Mouse (Mus musculus) urinary bladder, postnatal 4 days (tissue): ENCODE results near the gene Vsx1.

Experiments
- DNase-seq, 2 experiments: peaks; one replicate each; pipeline ENCODE4 v3.0.0; 2021 to 2022; ENCODE audit warnings: low spot score in 2 of 2

The Vsx1 gene

DNA sequence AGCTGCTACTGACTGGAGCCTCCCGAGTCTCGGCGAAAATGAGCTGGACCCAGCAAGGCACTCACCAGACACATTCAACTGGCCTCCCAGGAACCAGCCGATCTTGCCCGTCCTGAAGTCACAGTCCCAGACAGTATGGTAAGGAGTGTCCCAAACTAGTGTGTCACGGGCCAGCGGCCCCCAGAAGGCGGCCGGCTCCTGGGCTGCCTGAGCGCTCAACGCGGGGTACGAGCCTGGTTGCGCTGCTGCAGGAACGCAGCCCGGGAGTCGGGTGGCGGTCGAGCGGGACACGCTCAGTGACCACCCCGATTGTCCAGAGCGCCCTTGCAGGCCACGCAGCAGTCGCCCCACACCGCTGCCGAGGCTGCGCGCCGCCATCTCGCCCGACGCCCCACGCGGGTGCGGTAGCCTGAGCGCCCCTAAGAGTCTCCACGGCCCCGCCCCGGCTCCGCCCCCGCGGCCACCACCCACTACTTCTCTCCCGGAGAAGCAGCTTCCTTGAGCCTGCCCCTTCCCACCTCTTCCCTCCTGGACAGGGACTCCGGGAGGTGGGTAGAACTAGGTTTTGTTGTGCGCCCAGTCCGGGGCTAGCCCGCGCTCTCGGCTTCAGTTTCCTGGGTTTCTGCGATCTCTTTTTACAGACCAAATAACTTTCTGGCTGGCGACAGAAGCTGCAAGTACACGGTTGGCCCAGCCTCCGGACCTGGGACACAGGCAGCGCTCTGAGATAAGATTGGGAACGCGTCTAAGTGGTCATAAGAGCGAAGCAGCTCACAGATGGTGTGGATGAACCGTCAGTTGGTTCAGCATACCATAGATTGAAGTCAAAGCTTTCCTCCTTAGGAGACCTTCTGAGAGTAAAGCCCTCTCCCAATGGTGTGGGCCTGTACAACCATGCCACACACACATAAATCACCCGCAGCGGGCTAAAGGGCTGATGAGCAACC is 21.1 kb downstream of the Vsx1 start, which contains the start of gene Acss1:
TSS of gene Acss1 (minus strand) at position 681 of the 947 bp plus-strand sequence.
- DNase-seq: peak in 1 of 2 experiments; percentile 50

DNA sequence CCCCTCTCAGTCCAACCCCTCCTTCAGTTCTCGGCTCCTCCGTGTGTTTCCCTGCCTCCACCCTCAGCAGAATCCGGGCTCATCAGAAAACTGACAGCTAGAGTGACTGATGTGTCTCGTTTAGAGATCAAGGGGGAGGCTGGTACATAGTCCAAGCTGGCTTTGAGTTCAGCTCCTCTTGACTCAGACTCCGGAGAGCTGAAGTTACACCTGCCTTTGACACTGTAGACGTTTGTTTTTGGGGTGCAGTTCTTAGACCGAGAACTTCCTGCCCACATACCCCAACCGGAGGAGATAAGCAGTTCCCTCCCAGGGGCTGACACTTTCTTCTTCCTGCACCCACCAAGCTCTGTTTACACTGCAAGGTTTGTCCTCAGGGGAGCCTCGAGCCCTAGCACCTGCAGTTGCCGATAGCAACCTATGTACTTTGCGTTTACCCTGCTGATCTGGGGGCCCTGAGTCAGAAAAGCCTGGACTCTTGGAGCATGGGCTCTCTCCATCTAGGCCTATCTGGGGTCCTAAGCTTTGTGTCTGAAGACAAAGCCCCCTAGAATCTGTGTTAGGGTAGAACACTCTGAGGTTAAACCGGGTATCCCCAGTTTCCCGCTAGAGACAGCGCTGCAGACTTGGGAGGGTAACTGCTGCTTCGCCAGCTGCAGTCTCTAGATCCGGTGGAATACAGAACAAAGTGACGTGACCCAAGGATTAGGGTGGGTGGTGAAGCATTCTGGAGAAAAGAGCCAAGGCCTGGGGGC is 21.9 kb downstream of the Vsx1 start:
- no peak for DNase-seq

DNA sequence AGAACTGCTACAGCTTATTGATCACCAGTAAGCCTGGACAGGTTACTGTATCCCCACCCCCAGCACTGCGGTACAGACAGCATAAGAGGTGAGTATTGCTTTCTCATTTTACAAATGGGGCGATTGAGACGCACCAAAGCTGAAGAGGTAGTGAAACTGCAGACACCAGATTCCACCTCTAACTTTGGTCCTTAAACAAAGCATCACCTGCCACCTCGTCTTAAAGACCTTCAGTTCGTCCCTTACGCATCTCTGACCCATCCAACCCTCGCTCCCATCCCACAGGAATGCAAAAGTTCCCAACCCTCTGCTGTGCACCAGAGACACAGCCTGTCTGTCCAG is 22.5 kb downstream of the Vsx1 start:
- DNase-seq: no peak

DNA sequence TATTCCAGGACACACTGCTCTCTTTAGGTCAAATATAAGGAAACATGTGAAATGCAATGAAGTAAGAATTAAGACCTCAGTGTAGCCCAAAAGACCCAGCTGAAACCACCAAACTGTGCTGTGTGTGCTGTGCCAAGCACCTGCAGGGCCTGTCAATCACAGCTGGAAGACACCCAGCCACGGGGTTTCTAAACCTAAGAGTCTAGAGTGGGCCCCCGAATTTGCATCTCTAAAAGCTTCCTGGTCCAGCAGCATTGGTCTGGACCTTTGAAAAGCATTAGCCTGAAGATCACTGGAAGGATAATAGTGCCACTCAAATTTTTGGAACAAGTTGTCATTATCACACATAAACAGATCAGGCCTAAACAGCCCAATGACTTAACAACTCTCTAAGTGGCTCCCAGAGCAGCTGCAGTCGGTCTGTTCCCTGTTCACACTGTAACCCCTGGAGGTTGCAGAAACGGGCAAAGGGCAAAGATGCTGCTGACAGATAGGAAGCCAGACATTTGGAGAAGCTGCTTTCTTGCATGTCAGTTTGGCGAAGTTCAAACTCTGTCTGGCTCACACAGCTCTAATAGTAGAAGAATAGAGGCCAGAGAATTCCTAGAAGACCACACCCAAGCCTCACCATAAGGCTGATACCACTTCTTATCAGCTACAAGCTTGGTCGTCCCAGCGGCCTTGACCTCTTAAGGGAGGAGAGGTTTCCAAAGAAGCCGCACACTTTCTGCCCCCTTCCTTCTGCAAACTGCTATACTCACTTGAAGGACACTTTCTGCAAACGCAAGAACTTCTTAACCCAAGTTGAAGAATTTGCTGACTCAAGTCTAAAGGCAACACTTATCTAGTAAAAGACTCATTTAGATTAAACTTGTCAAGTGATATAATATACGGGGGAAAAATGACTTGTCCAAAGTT is 23.4 kb downstream of the Vsx1 start:
- no peak for DNase-seq

DNA sequence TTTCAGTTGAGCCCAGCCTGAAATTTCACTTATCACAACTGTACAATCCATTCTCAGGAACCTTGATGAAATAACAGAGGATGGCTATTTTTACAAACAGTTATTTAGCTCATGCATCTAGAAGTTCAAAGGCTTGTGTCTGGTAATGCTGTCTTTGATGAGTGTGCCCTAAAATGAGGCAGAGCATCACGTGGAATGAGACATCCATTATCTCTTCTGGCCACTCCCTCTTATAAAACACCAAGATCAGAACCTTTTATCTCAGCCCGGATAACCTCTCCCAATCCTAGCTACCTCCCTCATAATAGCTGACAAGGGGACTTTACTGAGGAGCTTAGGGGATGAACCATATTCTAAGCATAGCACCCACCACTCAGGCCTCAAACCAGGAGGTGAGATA is 24.2 kb downstream of the Vsx1 start:
- DNase-seq: no peak

DNA sequence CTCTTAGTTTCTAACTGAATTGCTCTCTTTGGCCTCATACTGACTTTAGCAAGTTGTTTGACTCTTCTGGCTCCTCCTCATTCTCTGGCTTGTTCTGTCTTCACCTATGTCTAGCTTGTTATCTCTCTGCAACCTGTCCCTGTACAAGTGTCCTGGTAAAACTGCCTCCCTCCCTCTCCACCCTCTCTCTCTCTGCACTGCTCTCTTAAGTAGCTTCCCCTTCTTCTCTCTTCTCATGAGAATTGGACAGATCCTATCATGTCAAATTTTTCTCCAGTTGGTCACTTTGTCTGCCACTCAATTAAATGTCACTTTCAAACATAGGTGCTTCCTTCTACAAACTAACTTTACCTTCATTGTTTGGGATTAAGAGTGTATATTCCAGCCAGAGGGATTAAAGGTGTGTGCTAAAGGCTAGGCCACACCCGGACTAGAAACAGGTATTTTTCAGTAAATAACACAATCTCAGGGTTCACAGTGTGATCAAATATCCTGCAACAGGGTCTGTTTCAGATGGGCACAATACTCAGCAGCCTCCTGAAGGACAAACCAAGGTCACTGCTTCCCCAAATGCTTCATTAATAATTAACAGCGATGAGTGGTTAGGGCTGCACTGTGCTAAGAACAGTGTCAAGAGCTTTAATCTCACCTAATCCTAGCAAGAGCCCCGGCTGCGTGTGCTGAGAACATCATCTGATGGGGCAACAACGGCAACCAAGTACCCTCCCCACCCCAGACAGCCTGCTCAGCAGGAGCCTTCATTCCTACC is 24.8 kb downstream of the Vsx1 start:
- no peak for DNase-seq

DNA sequence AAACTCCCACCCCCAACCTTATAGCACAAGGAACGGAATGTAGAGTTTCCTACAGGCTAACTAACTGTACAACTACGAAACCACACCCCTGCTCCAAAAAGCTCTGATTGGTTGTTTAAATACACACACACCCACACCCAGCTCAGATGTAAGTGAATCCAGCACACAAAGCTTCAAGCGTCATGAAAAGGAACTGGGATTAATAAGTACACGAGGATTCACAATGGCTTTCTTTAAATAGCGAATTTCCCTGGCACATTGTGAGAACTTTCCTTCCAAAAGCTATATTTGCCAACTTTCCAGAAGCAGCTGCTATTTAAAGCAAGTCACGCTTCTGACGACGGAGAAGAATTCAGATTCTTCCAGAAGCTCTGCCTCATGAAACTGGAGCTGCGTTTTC is 25.9 kb downstream of the Vsx1 start:
- DNase-seq: no peak

DNA sequence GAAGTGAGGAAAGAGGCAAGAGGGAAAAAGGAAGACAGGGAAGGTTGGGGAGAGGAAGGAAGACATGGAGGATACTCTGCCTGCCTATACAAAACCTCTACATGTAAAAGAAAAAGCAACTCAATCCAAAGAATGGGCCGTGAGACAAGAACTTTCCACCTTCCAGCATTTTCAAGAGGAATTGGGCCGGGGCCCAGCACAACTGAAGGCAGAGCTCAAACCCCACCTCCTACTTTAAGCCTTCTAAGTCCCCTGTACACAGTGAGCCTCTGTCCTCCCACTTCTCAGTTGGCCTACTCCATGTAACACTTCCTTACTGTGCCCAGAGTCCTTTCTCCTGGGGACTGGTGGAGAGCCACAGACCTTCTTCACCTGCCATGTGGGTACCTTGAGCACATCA is 27.2 kb downstream of the Vsx1 start:
- no peak for DNase-seq

DNA sequence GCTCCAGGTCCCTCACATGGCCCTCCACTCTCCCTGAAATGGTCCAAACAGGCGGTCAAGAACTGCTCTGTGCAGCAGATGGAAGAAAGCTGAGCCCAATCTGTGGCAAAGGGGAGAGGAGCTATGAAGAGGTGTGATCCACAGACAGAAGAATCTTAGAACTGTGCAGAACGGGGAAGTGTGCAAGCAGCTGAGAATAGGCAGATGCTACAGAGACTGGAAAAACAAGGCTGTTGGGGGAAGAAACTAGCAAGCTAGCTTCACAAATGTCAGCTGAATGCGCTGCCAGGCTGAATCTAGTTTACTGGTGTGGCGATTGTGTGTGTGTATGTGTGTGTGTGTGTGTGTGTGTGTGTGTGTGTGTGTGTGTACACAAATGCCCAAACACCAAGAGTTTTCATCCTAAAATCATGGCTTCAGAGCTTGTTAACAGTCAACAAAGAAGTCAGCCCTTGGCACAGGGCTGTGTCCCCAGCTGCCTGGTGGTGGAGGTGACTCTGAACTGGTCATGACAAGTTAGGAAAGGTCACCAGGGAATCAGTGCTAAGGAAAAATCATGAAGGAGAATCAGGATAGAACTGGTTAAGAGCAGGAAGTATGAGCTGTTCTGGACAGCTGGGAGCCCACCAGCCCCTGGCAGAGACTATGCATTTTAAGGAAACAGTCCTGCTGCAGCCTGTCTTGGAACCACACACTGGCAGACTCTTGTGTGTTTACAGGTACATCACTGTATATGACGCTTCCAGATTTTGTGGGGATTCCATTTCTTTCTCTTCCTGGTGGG is 28.3 kb downstream of the Vsx1 start:
- DNase-seq: no peak

DNA sequence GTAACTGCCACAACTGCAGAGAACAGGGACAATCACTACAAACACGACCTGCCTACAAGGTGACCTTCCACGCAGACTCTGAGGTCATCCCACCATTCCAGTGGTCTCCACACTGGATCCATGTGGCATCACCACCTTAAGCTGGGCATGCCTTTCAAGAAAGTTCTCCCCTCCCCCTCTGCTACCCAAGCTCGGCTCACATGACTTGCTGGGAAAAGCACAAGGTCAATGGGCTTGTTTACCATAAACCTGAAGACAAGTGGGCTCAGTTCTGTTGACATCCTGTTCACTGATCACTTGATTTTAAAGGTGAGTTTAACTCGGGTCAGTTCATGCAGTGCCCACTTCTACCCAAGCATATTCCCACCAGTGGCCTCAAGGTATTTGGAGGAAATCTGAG is 29.1 kb downstream of the Vsx1 start:
- DNase-seq: no peak

DNA sequence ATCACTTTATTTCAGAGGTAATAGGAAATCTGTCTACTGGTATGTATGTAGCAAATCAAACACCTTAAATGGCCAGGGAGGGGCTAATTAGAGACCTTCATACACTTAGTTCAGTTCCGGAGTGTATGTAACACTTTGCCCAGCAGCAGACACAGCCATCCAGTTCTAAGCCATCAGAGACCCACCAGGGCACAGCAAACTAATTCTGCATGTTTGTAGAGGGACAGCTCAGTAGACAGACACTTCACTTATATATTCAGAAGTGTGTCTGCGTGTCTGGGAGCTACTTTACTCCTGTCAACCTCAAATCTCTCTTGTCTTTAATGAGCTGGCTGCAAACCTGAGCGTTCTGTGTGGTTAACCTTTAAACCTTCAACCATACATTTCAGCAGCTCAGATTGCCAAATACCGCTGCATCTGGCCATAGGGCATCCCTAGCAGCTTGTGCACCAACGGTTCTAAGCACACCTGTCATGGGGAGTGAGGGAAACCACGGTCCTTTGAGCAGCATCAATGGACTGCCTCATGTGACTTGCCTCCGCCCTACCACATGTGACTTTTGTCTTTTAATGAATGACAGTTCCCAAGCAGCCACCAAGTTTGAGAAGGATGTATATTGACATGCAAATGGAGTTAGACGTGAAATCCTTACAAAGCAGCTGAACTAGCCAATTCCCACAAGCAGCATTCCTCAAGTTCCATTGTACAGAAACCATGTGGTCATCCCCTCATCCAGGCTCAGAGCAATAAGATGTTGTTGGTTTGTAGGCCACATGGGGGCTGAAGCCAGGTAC is 32.0 kb downstream of the Vsx1 start:
- DNase-seq: no peak

DNA sequence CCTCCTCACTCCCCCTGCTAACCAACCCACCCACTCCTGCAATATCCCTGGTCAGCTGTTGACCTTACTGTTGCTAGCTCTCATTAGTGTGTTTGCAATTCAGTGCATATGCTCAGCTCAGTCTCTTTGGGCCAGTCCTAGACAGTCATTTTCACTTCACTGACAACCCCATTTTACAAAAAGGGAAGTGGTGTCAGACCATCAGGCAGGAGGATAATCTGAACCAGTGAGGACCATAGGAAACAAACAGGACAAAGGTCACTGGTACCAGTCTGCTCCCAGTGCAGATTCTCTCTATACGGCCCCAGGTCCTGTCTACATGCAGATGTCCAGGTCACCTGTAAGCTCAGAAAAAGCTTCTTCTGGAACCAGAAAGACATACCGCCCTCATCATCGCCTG is 33.0 kb downstream of the Vsx1 start:
- no peak for DNase-seq

DNA sequence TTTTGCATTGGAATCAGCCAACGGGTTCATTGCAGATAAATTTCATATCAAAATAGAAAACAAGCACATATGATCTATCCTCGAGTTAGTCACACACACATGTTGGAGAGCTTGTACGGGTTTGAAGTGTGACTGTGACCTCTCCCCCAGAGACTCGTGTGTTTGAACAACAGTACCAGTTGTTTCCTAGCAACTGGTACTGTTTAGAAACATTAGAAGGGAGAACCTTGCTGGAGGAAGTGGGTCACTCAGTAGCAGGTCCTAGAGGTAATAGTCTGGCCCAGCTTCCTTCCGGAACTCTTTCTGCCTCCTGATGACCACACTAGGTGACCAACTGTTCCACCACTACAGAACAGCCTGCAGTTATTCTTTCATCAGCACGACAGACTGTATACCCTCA is 33.9 kb downstream of the Vsx1 start:
- no peak for DNase-seq

DNA sequence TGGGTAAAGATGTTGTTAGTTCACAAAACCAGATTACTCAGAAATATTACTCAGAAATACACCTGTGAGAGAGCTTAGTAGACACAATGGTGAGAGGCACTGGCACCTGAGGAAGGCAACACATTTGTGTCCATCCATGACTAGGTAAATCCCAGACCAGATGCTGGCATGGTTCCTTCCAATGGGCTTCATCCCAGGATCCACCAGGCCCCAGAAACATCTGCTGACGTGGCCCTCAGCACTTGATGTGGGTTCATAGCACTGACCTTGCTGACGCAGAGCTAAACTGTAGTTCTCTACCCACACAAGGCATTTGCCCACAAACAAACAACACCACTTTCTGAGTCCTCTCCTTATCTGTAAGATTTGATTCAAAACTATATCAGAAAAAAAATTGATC is 34.3 kb downstream of the Vsx1 start:
- DNase-seq: no peak

DNA sequence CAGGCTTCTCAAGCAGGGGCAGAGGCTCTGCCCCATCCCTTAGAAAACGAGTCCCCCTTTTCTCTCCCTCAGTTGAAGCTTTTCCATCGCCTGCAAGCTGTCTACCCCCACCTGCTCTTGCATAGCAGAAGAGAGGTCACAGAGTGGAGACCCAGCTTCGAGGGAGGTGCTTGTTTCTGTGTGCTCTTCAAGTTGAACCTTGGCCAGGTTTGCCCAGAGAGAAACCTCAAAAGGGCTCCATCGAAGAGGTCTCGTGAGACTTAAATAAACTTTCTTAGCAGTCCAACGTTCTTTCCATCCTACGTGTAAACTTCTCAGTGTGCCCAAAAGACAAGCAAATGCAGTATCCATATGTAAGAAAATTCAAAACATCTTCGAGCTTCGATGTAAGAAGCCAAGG is 37.8 kb downstream of the Vsx1 start:
- no peak for DNase-seq

DNA sequence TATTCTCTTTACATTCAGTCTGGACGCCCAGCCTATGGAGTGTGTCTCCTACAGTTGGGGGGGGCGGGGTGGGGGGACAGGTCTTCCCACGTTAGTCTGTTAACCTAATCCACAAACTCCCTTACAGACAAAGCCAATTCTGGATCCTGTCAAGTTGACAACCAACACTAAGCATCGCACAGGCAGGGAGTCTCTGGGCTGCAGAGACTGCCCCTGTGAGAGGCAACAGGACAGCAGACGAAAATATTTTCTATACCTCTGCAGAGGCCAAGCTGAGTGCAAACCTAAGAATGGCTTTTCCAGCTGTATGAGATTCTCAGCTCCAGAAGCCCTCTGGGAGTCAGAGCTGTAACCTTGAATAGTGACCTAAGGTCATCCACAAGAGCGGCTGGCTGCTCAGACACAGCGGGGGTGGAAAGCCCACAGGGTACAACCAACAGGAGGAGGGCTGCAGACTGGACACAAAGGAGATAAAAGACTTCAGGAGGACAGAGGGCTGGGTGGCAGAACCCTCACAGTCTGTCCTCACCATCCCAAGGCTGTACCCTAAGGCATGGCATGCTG is 38.6 kb downstream of the Vsx1 start:
- no peak for DNase-seq

DNA sequence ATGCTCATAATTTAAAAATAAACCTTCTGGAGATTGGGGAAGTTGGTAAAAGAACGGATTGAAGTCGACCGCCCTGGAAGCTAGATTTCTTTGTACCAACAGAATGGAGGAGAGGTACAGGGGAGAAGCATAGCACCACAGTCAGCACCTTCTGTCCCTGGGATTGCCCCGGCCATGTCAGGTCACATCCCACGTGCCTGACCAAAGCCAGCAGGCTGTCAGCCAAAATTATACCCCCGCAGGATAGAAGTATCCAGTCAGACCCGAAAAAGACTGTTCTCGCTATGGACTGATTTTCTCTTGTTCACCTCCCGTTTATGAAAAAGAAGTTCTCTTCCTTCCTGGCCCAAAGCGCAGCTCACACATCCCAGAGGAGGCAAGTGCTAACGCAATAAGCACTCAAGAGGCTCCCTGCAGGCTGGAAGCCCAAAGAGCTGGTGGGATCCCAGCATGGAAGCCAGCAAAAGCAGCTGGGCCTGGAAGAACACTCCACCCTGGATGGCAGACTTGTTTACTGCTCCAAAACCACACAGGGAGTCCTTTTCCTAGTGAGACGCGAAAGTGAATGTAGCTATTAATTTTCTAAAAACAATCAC is 40.8 kb downstream of the Vsx1 start:
- no peak for DNase-seq

DNA sequence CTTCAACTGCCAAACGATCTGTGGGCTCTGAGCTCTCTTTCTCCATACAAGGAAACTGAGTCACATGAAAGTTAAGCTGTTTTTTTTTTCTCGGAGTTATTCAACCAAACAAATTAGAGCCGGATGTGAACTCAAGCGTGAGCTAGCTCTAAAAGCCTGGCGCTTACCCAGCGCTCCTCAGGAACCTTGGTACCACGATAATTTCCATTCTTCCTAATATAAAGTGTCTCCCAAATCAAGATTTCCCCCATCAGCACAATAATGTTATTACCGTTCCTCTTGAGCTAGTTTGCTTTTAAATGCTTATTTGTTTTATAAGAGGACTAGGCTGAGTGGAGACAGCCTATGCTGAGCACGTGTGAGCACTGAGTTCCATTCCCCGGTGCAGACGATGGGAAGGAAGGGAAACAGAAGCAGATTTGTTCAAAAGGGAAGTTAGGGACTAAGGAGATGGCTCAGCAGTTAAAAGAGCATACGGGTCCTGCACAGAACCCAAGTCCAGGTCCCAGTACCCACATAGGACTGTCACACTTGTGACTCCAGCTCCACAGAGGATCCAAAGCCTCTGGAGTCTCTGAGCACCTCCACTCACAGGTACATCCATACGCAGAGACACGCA is 41.4 kb downstream of the Vsx1 start:
- no peak for DNase-seq
